Mouse (Mus musculus) MEL (cell line): ENCODE data around the gene Vav2. TPM values are rescaled to one million over a fixed set of nuclear protein-coding genes. Genes with fewer than 3 reads are reported as not detected.

Source experiments
- DNase-seq: peaks from one replicate; pipeline ENCODE4 v3.0.0; 2011; ENCODE audit warnings: low read depth, low spot score
- H3K27ac ChIP-seq: 2 replicates; pipeline ENCODE4 v1.5.1; 2012; ENCODE audit warnings: low read depth, mild to moderate bottlenecking, control low read depth, low read length, moderate library complexity; ENCODE audit not compliant: control insufficient read depth
- H3K27me3 ChIP-seq, 2 experiments: fragments of 150-350 bp in 1 of 2; sonication (generic) in 1 of 2; 2 replicates each; pipeline ENCODE4 v1.6.1; 2012; ENCODE audit warnings: low read length in 2 of 2, mild to moderate bottlenecking in 2 of 2, improper control_type of control experiment in 1 of 2, moderate library complexity in 1 of 2; ENCODE audit not compliant: insufficient read depth in 2 of 2, control insufficient read depth in 1 of 2
- H3K36me3 ChIP-seq, 2 experiments: 2 replicates each; pipeline ENCODE4 v1.6.1; 2012 to 2014; ENCODE audit warnings: low read length in 2 of 2, improper control_type of control experiment in 1 of 2, inconsistent platforms in 1 of 2, mild to moderate bottlenecking in 1 of 2; ENCODE audit not compliant: insufficient read depth in 2 of 2, control insufficient read depth in 1 of 2
- H3K4me1 ChIP-seq, 2 experiments: fragments of 150-350 bp in 1 of 2; sonication (generic) in 1 of 2; 2 replicates each; pipeline ENCODE4 v1.6.1; 2012; ENCODE audit warnings: low read length in 2 of 2, improper control_type of control experiment in 1 of 2, mild to moderate bottlenecking in 1 of 2; ENCODE audit not compliant: insufficient read depth in 2 of 2, control insufficient read depth in 1 of 2
- H3K4me3 ChIP-seq, 2 experiments: fragments of 150-350 bp in 1 of 2; sonication (generic) in 1 of 2; 2 replicates each; pipeline ENCODE4 v1.5.1; 2012; ENCODE audit warnings: low read depth in 2 of 2, low read length in 2 of 2, mild to moderate bottlenecking in 2 of 2, moderate library complexity in 2 of 2, control low read depth in 1 of 2, improper control_type of control experiment in 1 of 2; ENCODE audit not compliant: control insufficient read depth in 1 of 2, insufficient read depth in 1 of 2
- H3K79me2 ChIP-seq: 2 replicates; pipeline ENCODE4 v1.6.1; 2012; ENCODE audit warnings: mild to moderate bottlenecking, low read length, moderate library complexity; ENCODE audit not compliant: control insufficient read depth, poor library complexity, insufficient read depth
- H3K9ac ChIP-seq: 2 replicates; pipeline ENCODE4 v1.6.1; 2012; ENCODE audit warnings: low read depth, mild to moderate bottlenecking, control low read depth, low read length, moderate library complexity; ENCODE audit not compliant: control insufficient read depth, poor library complexity, severe bottlenecking
- H3K9me3 ChIP-seq: fragments of 150-350 bp; sonication (generic); replicated peaks from 2 replicates; pipeline ENCODE4 v1.6.1; 2012; ENCODE audit warnings: mild to moderate bottlenecking, low read length, improper control_type of control experiment, moderate library complexity; ENCODE audit not compliant: insufficient read depth
- BHLHE40 ChIP-seq: IDR thresholded peaks from 2 replicates; pipeline ENCODE4 v1.6.1; 2012; ENCODE audit warnings: low read depth, mild to moderate bottlenecking, inconsistent platforms, low read length, improper control_type of control experiment, borderline replicate concordance
- CHD1 ChIP-seq: IDR thresholded peaks from 2 replicates; pipeline ENCODE4 v1.6.1; 2012; ENCODE audit warnings: low read depth, mild to moderate bottlenecking, inconsistent platforms, low read length, improper control_type of control experiment
- CTCF ChIP-seq, 3 experiments: IDR thresholded peaks in 2 of 3; conservative IDR thresholded peaks in 1 of 3; 2 replicates each; pipeline ENCODE4 v1.5.1; 2011 to 2012; ENCODE audit warnings: low read length in 3 of 3, low read depth in 2 of 3, mild to moderate bottlenecking in 2 of 3, improper control_type of control experiment in 1 of 3, inconsistent platforms in 1 of 3, mixed read lengths in 1 of 3, moderate library complexity in 1 of 3; ENCODE audit not compliant: control insufficient read depth in 1 of 3, insufficient read depth in 1 of 3, poor library complexity in 1 of 3, severe bottlenecking in 1 of 3
- EP300 ChIP-seq, 2 experiments: IDR thresholded peaks; 2 replicates each; pipeline ENCODE4 v1.6.1; 2011; ENCODE audit warnings: improper control_type of control experiment in 2 of 2, low read length in 2 of 2, low read depth in 1 of 2, mild to moderate bottlenecking in 1 of 2
- ETS1 ChIP-seq: IDR thresholded peaks from 2 replicates; pipeline ENCODE4 v1.6.1; 2012; ENCODE audit warnings: low read depth, mild to moderate bottlenecking, inconsistent platforms, low read length, improper control_type of control experiment, moderate library complexity
- GABPA ChIP-seq: IDR thresholded peaks from 2 replicates; pipeline ENCODE4 v1.6.1; 2012; ENCODE audit warnings: low read depth, mild to moderate bottlenecking, inconsistent platforms, low read length, improper control_type of control experiment, moderate library complexity
- HCFC1 ChIP-seq: IDR thresholded peaks from 2 replicates; pipeline ENCODE4 v1.6.1; 2012; ENCODE audit warnings: low read depth, mild to moderate bottlenecking, inconsistent platforms, low read length, improper control_type of control experiment, moderate library complexity
- KAT2A ChIP-seq: conservative IDR thresholded peaks from 2 replicates; pipeline ENCODE4 v1.6.1; 2012; ENCODE audit warnings: low read depth, low read length, improper control_type of control experiment, inconsistent platforms
- MAX ChIP-seq: IDR thresholded peaks from 2 replicates; pipeline ENCODE4 v1.6.1; 2011; ENCODE audit warnings: low read length, improper control_type of control experiment
- MAZ ChIP-seq: IDR thresholded peaks from 2 replicates; pipeline ENCODE4 v1.6.1; 2012; ENCODE audit warnings: low read depth, mild to moderate bottlenecking, inconsistent platforms, low read length, improper control_type of control experiment
- MEF2A ChIP-seq: IDR thresholded peaks from 2 replicates; pipeline ENCODE4 v1.6.1; 2014; ENCODE audit warnings: low read depth, mild to moderate bottlenecking, inconsistent platforms, low read length, improper control_type of control experiment; ENCODE audit not compliant: poor library complexity, insufficient replicate concordance, severe bottlenecking; ENCODE audit errors: extremely low read depth
- MXI1 ChIP-seq: IDR thresholded peaks from 2 replicates; pipeline ENCODE4 v1.6.1; 2011; ENCODE audit warnings: mild to moderate bottlenecking, low read depth, low read length, improper control_type of control experiment
- MYB ChIP-seq: IDR thresholded peaks from 2 replicates; pipeline ENCODE4 v1.6.1; 2011; ENCODE audit warnings: mild to moderate bottlenecking, low read depth, low read length, improper control_type of control experiment
- MYC ChIP-seq: IDR thresholded peaks from 2 replicates; pipeline ENCODE4 v1.6.1; 2011; ENCODE audit warnings: low read depth, mild to moderate bottlenecking, low read length, improper control_type of control experiment, moderate library complexity
- NELFE ChIP-seq: IDR thresholded peaks from 2 replicates; pipeline ENCODE4 v1.6.1; 2011; ENCODE audit warnings: low read depth, low read length, improper control_type of control experiment
- NRF1 ChIP-seq: IDR thresholded peaks from 2 replicates; pipeline ENCODE4 v1.6.1; 2014; ENCODE audit warnings: low read depth, mild to moderate bottlenecking, inconsistent platforms, low read length, improper control_type of control experiment, moderate library complexity; ENCODE audit not compliant: poor library complexity, insufficient read depth, severe bottlenecking
- POLR2A ChIP-seq, 2 experiments: IDR thresholded peaks; 2 replicates each; pipeline ENCODE4 v1.6.1; 2011 to 2012; ENCODE audit warnings: low read length in 2 of 2, mild to moderate bottlenecking in 2 of 2, control low read depth in 1 of 2, improper control_type of control experiment in 1 of 2, low read depth in 1 of 2, moderate library complexity in 1 of 2; ENCODE audit not compliant: control insufficient read depth in 1 of 2, insufficient read depth in 1 of 2, poor library complexity in 1 of 2
- POLR2AphosphoS2 ChIP-seq: IDR thresholded peaks from 2 replicates; pipeline ENCODE4 v1.6.1; 2011; ENCODE audit warnings: low read length, improper control_type of control experiment
- RAD21 ChIP-seq: IDR thresholded peaks from 2 replicates; pipeline ENCODE4 v1.6.1; 2011; ENCODE audit warnings: mild to moderate bottlenecking, low read depth, low read length, improper control_type of control experiment
- RCOR1 ChIP-seq: IDR thresholded peaks from 2 replicates; pipeline ENCODE4 v1.6.1; 2012; ENCODE audit warnings: low read depth, mild to moderate bottlenecking, inconsistent platforms, low read length, improper control_type of control experiment
- SMC3 ChIP-seq: IDR thresholded peaks from 2 replicates; pipeline ENCODE4 v1.6.1; 2011; ENCODE audit warnings: low read depth, low read length, improper control_type of control experiment
- USF1 ChIP-seq: IDR thresholded peaks from 2 replicates; pipeline ENCODE4 v1.6.1; 2014; ENCODE audit warnings: low read depth, mild to moderate bottlenecking, inconsistent platforms, low read length, improper control_type of control experiment, moderate library complexity
- ZC3H11A ChIP-seq: IDR thresholded peaks from 2 replicates; pipeline ENCODE4 v1.6.1; 2012; ENCODE audit warnings: low read depth, mild to moderate bottlenecking, inconsistent platforms, low read length, improper control_type of control experiment
- ZKSCAN1 ChIP-seq: IDR thresholded peaks from 2 replicates; pipeline ENCODE4 v1.6.1; 2012; ENCODE audit warnings: low read depth, mild to moderate bottlenecking, inconsistent platforms, low read length, improper control_type of control experiment, moderate library complexity
- ZMIZ1 ChIP-seq: IDR thresholded peaks from 2 replicates; pipeline ENCODE4 v1.6.1; 2012; ENCODE audit warnings: low read depth, mild to moderate bottlenecking, inconsistent platforms, low read length, improper control_type of control experiment, moderate library complexity
- ZNF384 ChIP-seq: IDR thresholded peaks from 2 replicates; pipeline ENCODE4 v1.6.1; 2012; ENCODE audit warnings: low read depth, mild to moderate bottlenecking, inconsistent platforms, low read length, improper control_type of control experiment
- polyA plus RNA-seq, 2 experiments: library from polyadenylated mRNA; stranded (reverse) in 1 of 2; unstranded in 1 of 2; fragments of >175 nt in 1 of 2; fragments of >200 nt in 1 of 2; gene quantifications; 2 replicates each; pipeline versions ENCODE4 v1.2.1 to v1.2.4; 2012; ENCODE audit warnings: low replicate concordance in 2 of 2, low read depth in 1 of 2; ENCODE audit not compliant: insufficient read length in 2 of 2, insufficient read depth in 1 of 2, missing spikeins in 1 of 2
- total RNA-seq: library from RNA; depleted of rRNA; stranded (reverse); fragments of 300-350 nt; gene quantifications from 2 replicates; pipeline ENCODE4 v1.2.3, GENCODE M21; 2012

The Vav2 gene
- total and polyA plus RNA-seq, 3 experiments = 8.8 to 15.9 TPM; not detected in 1

DNA sequence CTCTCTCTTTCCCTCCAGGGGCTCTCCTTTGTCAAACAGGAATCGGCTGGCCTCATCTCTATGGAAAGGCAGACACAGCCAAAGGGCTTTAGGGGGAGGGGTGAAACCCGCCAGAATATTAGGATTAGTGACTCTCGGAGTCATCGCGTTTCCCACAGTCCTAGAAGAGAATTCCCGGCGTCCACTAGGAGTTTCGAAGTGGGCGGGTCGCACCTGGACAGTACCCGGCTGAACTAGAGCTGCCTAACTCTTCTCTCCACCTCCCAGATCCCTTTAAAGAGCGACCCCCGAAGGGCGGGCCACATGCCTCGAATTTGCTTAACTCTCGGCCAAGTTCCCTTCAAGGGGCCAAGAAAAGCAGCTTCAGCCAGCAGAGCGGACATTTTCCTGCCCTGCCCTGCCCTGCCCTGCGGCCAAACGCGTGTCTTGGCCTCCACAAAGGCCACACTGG, 1.6 kb downstream of the Vav2 start:
- peaks cover 15% of the 10 kb centered on the region for H3K79me2 ChIP-seq
- peaks cover 0 to 11% of the 10 kb centered on the region in 2 experiments; a peak in 1 of 4 replicates for H3K36me3 ChIP-seq
- peaks cover 3 to 12% of the 10 kb centered on the region in 2 experiments for H3K4me1 ChIP-seq
- peak; percentile 19 for DNase-seq
- H3K27ac ChIP-seq = no peak overlapping the region
- H3K9me3 ChIP-seq = no peaks in the 10 kb centered on the region
- peak overlapping the region; percentile 67 to 88 for H3K4me3 ChIP-seq
- no peaks in the 10 kb centered on the region for H3K27me3 ChIP-seq
- TF ChIP-seq NRF1 (no peak), BHLHE40 (no peak), ZMIZ1 (no peak), GABPA (no peak), MYB (no peak), USF1 (no peak), MEF2A (no peak), MAZ (no peak), ZC3H11A (no peak), POLR2AphosphoS2 (no peak), MXI1 (no peak), MAX (no peak), CHD1 (no peak), ZNF384 (no peak), RAD21 (no peak), MYC (no peak), KAT2A (no peak)
- H3K9ac ChIP-seq = peak overlapping the region; percentile 87

DNA sequence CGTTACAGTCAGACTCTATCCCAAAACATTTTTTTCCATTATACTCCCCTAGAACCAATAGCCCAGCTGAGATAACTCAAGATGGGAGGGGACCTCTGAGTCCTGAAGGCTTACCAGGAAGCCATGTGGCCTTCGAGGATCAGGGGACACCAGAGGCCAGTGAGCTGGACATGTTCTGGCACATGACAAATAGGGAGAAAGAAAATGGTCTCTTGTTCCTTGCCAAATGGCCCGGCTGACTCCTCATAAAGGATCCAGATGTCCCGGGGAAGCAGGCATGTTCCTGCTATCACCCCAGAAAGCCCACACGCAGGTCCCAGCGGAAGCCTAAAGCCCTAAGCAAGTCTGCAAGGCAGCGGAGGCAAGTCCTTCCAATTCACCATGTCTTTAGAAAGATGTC, 3.2 kb downstream of the Vav2 start:
- DNase-seq = no peak
- Histone ChIP-seq H3K9me3 (no peaks in the 10 kb centered on the region), H3K27me3 (no peaks in the 10 kb centered on the region), H3K27ac (no peak overlapping the region), H3K4me3 (no peak overlapping the region), H3K36me3 (peaks cover 0 to 14% of the 10 kb centered on the region in 2 experiments; a peak in 2 of 4 replicates), H3K9ac (no peak overlapping the region), H3K79me2 (peaks cover 15% of the 10 kb centered on the region), H3K4me1 (peaks cover 3 to 19% of the 10 kb centered on the region in 2 experiments)
- TF ChIP-seq USF1 = no peak
- no peak for TF ChIP-seq POLR2A (IDR thresholded peaks at IDR 0.05; ENCODE audit: control insufficient read depth in 1 of 2, insufficient read depth in 1 of 2, low read depth in 1 of 2, low read length in 2 of 2, poor library complexity in 1 of 2)
- TF ChIP-seq ZMIZ1 = no peak
- TF ChIP-seq ETS1 = no peak
- no peak for TF ChIP-seq HCFC1
- no peak for TF ChIP-seq EP300 (IDR thresholded peaks at IDR 0.05; ENCODE audit: low read depth in 1 of 2, low read length in 2 of 2)
- no peak for TF ChIP-seq MEF2A
- no peak for TF ChIP-seq RCOR1
- no peak for TF ChIP-seq NELFE
- TF ChIP-seq SMC3 = no peak
- TF ChIP-seq ZKSCAN1 = no peak
- TF ChIP-seq CTCF (IDR thresholded peaks at IDR 0.05 in 2 of 3, conservative IDR thresholded peaks at IDR 0.05 in 1 of 3; ENCODE audit: control insufficient read depth in 1 of 3, insufficient read depth in 1 of 3, low read depth in 2 of 3, low read length in 3 of 3, poor library complexity in 1 of 3, severe bottlenecking in 1 of 3) = no peak
- TF ChIP-seq, all 39 proteins: peak for 0
